Mouse (Mus musculus) brain, embryonic 14.5 days (tissue): ENCODE results near the gene Grk5. TPM values are rescaled to one million over a fixed set of nuclear protein-coding genes. Genes with fewer than 3 reads are reported as not detected.

ENCODE experiments used
- DNase-seq: peaks from one replicate; pipeline ENCODE4 v3.0.0-alpha.2; 2011; ENCODE audit warnings: low read depth
- CTCF ChIP-seq: fragments of 200-500 bp; IDR thresholded peaks from 2 replicates; pipeline ENCODE4 v1.5.1; 2012; ENCODE audit warnings: inconsistent platforms, mild to moderate bottlenecking, moderate library complexity, borderline replicate concordance; ENCODE audit not compliant: insufficient read depth, insufficient read length; ENCODE audit errors: extremely low read depth
- POLR2A ChIP-seq: fragments of 200-500 bp; IDR thresholded peaks from 2 replicates; pipeline ENCODE4 v1.6.1; 2012; ENCODE audit warnings: mild to moderate bottlenecking, inconsistent platforms, borderline replicate concordance; ENCODE audit not compliant: poor library complexity, insufficient read depth, insufficient read length, severe bottlenecking; ENCODE audit errors: extremely low read depth
- polyA plus RNA-seq: library from polyadenylated mRNA; depleted of rRNA; stranded (reverse); fragments of >200 nt; gene quantifications from 2 replicates; pipeline ENCODE4 v1.2.3, GENCODE M21; 2012

Grk5 gene
- polyA plus RNA-seq, 1 experiment = 6.8 TPM

DNA sequence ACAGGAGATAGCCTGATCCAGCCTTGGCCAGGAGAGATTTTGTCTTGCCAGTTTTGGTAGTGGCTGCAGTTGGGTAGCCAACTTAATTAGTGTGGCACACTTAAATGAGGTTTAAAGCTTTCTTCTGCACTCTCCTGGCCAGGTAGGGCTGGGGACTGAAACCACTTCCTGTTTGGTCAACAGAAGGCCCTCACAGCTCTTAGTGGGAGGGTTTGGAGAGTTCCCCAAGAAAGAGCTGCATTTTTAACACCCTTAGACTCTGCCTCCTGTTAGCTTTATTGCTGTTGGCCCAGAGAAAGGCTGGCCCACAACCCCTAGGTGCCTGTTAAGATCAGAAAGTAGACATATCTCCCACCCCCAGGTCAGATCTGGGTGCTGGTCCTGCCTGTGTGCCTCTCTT is 45.5 kb downstream of the Grk5 start:
- TF ChIP-seq CTCF = no peak
- TF ChIP-seq POLR2A = no peak
- no peak for DNase-seq

DNA sequence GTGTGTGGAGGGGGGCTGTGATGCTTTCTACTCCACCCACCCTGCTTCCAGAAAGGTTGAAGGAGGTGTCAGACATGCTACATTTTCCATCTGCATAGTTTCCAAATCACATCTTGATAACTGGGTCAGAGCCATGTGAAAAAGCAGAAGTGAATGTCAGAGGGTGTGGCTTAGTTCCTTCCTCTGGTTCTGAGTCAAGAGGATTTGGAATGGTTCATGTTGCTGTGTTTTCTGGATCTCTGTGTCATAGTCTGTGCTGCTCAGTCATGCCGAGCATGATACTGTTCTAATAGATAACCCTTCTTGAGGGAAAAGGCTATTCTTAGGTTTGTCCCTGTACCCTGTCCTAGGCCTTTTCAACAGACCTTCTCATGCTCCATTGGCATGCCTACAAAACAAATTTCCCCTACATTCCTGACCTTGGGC is 50.4 kb downstream of the Grk5 start:
- peak; percentile 13 for DNase-seq
- TF ChIP-seq CTCF = no peak
- TF ChIP-seq POLR2A = no peak

DNA sequence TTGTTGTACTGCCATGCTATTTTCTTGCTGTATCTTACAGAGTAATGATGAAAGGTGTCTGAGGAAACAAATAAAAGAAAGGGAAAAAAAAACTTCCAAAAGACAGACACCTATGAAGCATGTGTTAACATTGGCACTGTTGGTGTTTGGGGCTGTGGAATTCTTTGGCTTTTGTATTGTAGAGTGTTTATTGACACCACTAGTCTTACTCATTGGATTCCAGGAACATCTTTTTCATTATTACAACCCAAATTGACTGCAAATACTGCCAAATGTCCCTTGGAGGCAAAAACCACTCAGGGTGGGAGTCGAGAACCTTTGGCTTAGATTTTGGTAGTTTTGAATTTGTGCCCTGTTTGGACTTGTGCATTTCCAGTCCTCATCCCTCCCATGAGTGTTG is 51.3 kb downstream of the Grk5 start:
- no peak for TF ChIP-seq POLR2A
- TF ChIP-seq CTCF = no peak
- DNase-seq = no peak

DNA sequence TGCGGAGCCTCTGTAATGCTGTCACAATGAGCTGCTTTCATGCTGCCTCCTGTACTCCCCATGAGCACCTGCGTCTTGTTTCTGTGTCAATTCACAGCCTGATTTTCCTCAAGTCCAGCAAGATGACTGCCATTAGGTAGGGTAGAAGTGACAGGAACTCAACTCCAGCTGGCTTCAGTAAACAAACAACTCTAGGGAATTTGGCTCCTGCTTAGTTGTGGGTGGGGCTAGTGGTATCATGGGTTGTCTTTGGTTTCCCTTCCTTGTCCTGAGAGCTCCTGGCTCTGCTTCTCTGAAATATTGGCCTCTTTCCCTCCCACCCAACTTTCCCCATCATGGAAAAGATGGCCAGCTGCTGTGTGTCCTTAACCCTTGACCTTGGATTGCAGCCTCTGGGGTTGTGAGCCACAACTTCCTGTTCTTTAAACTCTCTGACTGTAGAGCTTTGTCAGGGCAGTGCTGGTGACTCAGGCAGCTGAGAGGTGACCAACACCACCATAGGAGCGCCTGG is 56.3 kb downstream of the Grk5 start:
- DNase-seq = peak; percentile 29
- TF ChIP-seq CTCF = no peak
- TF ChIP-seq POLR2A = no peak

DNA sequence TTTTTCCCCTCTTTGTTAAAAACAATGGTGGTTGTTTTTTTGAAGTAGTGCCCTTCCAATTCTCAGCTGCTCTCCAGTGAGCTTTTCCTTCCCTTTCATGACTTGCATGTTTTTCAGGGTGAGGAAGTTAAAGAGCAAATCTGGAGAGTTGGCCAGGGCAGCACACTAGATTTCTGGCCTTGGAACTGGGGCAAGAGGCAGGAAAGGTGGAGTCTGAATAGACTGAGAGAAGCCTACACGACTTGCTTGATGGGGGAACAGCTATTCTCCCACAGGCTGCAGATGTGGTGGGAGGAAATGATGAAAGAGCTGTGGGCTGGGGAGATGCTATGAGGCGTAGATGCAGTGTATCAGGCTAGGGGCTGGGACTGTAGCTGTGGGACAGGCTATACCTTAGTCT is 57.1 kb downstream of the Grk5 start:
- peak; percentile 2 for DNase-seq

DNA sequence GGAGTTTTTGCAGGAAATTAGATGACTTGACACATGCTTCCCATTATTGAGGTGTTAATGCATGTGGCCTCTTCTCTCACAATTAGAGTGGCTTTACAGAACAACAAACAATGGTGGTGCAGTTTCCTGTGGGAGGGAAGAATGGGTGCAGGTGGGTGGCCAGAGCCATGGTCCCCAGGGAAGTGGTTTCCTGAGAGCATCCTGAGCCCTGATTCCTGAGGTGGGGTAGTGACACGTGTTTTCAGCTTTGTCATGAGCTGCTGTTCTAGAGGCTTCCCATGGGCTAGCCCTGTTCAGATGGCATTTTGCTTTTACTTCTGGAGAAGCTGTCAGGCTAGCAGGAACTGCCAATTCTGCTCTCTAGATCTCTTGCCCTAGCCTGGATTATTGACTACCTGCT is 59.4 kb downstream of the Grk5 start:
- TF ChIP-seq CTCF (no peak), POLR2A (no peak)

More for the DNA sequence above, 57.1 kb downstream of the Grk5 start:
- TF ChIP-seq POLR2A (no peak), CTCF (no peak)

DNA sequence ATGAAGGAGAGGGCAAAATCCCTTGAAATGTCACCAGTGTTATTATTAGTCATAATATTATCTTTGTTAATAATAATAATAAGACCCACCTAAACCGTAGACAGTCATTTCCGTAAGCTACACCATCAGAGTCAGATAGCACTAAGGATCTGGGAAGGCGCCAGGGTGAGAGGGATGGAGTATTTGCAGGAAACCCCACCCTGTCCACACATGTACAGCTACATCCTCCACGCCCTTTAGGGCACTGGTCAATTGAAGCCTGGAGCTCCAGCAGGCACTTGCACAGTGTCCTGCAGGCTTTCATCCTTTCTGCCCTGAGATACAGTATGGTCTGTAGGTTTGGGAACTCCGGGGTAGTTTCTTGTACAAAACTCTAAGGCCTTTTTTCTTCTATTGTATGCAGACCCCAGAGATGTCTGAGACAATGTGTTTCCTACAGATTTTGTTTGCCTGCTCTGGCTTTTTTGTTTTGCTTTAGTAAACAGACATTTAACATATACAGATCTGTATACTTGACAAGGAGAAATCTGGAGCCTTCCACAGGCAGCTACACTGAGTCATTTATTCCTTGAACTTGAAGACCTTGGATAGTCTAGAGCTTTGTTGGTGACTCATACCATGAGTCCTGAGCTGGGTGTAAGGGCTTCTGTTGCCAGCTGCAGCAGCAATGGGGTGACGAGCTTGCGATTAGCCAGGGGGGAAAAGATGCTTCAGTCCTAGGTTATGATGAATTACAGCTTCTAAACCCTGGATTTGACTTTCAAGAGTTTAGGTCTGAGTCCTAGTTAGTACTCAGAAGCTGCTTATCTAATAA is 60.7 kb downstream of the Grk5 start:
- TF ChIP-seq CTCF (no peak), POLR2A (no peak)
- DNase-seq = peak; percentile 5

More for the DNA sequence above, 59.4 kb downstream of the Grk5 start:
- DNase-seq = no peak

DNA sequence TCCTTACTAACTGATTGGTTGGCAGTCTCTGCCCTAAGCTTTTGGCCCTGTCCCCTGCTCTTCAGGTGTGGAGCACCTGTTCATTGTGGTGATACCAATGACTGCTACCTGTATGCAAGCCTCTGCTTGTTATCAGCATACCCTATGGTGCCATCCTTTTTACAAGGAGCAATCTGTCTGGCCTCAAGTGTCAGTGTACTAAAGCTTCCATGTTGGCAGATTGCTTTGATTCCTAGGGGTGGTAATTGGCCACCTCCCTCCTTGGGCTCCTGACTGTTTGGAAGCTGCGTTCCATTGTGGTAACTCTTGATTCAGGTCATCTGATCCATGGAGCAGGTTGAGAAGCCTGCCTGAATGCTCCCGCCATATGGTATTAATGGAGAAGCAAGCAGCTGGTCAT is 65.6 kb downstream of the Grk5 start:
- no peak for DNase-seq

DNA sequence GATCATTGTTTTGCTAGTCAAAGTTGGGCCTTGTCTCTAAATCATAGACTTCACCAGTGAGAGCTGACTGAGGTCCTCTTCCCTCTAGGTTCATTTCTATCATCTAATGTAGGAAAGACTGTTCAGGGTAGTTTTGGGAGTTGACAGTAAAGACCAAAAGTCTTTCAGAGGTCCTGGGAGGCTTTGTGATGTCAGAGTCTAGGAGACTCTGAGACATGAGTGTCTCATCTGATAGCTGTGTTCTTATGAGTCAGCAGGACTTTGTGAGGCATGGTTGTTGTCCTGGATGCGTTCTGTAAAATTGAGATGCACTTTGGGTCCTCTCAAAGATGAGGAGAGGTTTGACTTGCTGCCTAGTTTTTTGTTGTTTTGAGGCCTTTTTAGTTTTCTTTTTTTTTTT is 66.2 kb downstream of the Grk5 start:
- DNase-seq = no peak
- no peak for TF ChIP-seq POLR2A
- no peak for TF ChIP-seq CTCF

More for the DNA sequence above, 65.6 kb downstream of the Grk5 start:
- TF ChIP-seq POLR2A (no peak), CTCF (no peak)

DNA sequence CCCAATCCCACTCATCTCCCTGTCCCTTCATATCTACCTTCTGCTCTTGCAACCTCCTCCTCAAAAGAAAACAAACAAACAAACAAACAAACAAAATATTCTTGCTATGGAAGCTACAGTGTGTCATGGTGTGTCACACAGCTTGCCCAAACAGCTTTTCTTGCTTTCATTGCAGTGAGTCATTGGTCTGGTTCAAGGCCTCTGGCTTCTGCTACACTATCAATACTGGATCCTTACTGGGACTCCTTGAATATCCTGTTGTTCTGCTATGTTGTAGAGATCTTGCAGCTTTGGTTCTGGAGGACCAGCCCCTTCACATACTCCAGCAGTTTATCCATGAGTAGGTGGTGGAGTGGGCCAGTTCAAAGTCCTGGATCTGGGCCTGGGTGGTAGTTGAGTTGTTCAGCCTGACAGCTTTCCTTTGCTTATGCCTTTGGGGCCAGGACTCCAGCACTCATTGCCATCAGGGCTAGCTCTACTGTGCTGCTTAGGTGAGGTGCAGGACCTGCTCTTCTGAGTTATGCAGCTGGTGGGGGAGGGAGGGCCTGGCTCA is 66.7 kb downstream of the Grk5 start:
- TF ChIP-seq POLR2A (no peak), CTCF (no peak)

DNA sequence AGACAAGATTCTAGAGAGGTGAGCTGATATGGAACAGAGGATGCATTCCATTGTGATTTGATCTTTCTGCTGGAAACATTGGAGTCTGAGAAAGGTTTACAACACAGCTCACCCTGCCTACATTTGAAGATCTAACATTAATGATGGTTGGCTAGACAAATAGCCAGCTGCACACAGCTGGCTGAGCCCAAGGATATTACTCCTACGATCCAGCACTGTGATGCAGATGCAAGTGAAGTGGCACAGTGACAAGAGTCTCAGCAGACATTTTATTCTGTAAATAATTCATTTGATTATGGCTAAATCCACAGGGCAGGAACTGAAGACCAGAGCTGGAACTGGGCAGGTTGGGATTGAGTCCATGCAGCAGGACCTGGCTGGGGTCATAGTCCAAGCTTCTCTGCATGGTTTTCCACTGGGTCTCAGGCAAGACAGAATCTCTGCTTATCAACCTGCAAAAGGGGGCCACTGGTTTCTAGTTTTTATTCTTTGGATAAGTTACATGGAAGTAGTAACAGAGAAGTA is 70.2 kb downstream of the Grk5 start:
- DNase-seq = no peak
- TF ChIP-seq POLR2A = no peak
- TF ChIP-seq CTCF = no peak

More for the DNA sequence above, 66.7 kb downstream of the Grk5 start:
- DNase-seq = no peak

DNA sequence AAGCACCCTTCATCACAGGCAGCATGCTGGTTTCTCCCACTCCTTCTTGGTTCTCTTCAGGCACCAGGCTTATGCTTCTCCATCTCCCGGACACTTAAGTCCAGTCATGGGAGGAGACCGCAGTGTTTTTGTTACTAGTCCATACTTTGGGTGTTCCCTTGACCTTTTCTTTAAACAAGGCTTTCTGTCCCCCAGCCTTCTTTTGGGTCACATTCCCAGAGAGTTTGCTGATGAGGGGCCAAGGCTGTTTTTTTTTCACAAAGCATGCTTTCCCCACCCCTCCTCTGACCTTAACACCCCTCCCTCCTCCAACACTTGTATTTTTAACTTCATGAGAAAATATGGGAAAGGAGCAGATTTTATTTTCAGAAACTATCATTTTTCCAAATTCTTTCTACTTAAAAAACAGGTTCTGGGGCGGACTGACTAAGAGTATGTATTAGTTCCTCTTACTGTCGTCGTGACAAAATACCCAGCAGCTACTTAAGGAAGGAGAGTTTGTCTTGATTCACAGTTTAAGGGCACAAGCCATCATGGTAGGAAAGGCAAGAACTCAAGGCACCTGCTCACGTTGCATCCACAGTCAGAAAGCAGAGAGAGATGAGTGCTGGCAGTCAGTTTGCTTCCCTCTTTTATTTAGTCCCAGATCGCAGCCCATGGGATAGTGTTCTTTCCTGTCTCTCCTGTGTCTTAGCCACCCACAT is 73.0 kb downstream of the Grk5 start:
- TF ChIP-seq POLR2A (no peak), CTCF (no peak)
- DNase-seq = no peak

DNA sequence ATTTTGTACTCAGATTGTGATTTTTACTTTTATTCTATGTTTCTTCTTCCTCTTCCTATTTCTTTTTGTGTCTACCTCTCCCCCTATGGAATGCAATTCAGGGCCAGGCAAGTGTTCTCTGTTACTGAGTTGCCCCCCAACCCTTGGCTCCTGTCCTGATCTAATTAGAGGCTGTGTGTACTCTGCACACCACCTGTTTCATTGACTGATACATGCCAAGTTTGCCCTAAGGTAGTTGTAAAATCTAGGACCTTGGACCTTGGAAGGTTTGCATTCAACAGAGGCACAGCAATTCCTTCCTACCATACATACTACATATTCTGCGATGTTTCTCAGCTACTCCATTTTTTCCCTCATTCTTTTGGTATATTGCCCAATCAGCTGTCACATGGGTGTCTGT is 78.4 kb downstream of the Grk5 start:
- TF ChIP-seq CTCF (no peak), POLR2A (no peak)
- no peak for DNase-seq
